Mouse (Mus musculus) liver, embryonic 14.5 days (tissue): ENCODE measurements around the gene Poll. TPM values are rescaled to one million over a fixed set of nuclear protein-coding genes. Genes with fewer than 3 reads are reported as not detected.

Source experiments
- ATAC-seq: fragments of 200-750 bp; cut with Nextera tagmentation; 2 replicates; pipeline ENCODE4 v1.8.0; 2017; ENCODE audit warnings: moderate number of reproducible peaks, mild to moderate bottlenecking, moderate library complexity; ENCODE audit not compliant: insufficient read depth
- DNase-seq, 3 experiments: peaks; one replicate each; pipeline ENCODE4 v3.0.0-alpha.2; 2012 to 2013; ENCODE audit warnings: low read depth in 3 of 3, low spot score in 3 of 3
- H3K27ac ChIP-seq: fragments of 300-500 bp; sonication (generic); 2 replicates; pipeline ENCODE4 v1.5.1; 2014; ENCODE audit warnings: moderate library complexity, mild to moderate bottlenecking, control low read depth, inconsistent platforms
- H3K27me3 ChIP-seq: fragments of 300-500 bp; sonication (generic); 2 replicates; pipeline ENCODE4 v1.6.1; 2014; ENCODE audit warnings: mild to moderate bottlenecking, low read length, moderate library complexity; ENCODE audit not compliant: control insufficient read depth, insufficient read depth
- H3K36me3 ChIP-seq: fragments of 300-500 bp; sonication (generic); replicated peaks from 2 replicates; pipeline ENCODE4 v1.6.1; 2014; ENCODE audit warnings: low read depth; ENCODE audit not compliant: control insufficient read depth, insufficient read depth
- H3K4me1 ChIP-seq, 2 experiments: fragments of 200-500 bp in 1 of 2; fragments of 300-500 bp in 1 of 2; sonication (generic) in 1 of 2; replicated peaks; 2 replicates each; pipeline ENCODE4 v1.6.1; 2012 to 2014; ENCODE audit warnings: antibody characterized with exemption in 1 of 2, inconsistent platforms in 1 of 2, low read length in 1 of 2; ENCODE audit not compliant: control insufficient read depth in 2 of 2, insufficient read depth in 2 of 2
- H3K4me2 ChIP-seq: fragments of 300-500 bp; sonication (generic); 2 replicates; pipeline ENCODE4 v1.6.1; 2014; ENCODE audit warnings: low read depth, mild to moderate bottlenecking, control low read depth, moderate library complexity
- H3K4me3 ChIP-seq, 2 experiments: fragments of 200-500 bp in 1 of 2; fragments of 300-500 bp in 1 of 2; sonication (generic) in 1 of 2; 2 replicates each; pipeline ENCODE4 v1.5.1; 2012 to 2014; ENCODE audit warnings: low read depth in 2 of 2, low read length in 2 of 2, mild to moderate bottlenecking in 2 of 2, control low read depth in 1 of 2, inconsistent platforms in 1 of 2, moderate library complexity in 1 of 2; ENCODE audit not compliant: insufficient read depth in 1 of 2
- H3K9ac ChIP-seq: fragments of 300-500 bp; sonication (generic); replicated peaks from 2 replicates; pipeline ENCODE4 v1.6.1; 2014; ENCODE audit warnings: mild to moderate bottlenecking, control low read depth, moderate library complexity
- H3K9me3 ChIP-seq: fragments of 300-500 bp; sonication (generic); 2 replicates; pipeline ENCODE4 v1.6.1; 2016; ENCODE audit warnings: low read length, mixed read lengths; ENCODE audit not compliant: control insufficient read depth
- CTCF ChIP-seq: IDR thresholded peaks from 2 replicates; pipeline ENCODE4 v1.5.1; 2016; ENCODE audit warnings: antibody characterized with exemption, low read depth, control low read depth
- EP300 ChIP-seq: IDR thresholded peaks from 2 replicates; pipeline ENCODE4 v1.6.1; 2016; ENCODE audit warnings: antibody characterized with exemption, low read depth
- WGBS: fragments of 180-500 bp; shearing (Covaris S2); extraction: QIAGEN DNeasy Blood & Tissue Kit; methylation state at CpG from one replicate; pipeline ENCODE4 v1.1.7; 2014; ENCODE audit not compliant: insufficient replicate concordance; 5-methylcytosine and 5-hydroxymethylcytosine counted together
- polyA plus RNA-seq, 2 experiments: library from polyadenylated mRNA; depleted of rRNA in 1 of 2; stranded (reverse) in 1 of 2; unstranded in 1 of 2; fragments of >200 nt; fragmentation: Nextera tagmentation in 1 of 2; extraction: Ambion mirVana in 1 of 2; gene quantifications; 2 replicates each; pipeline versions ENCODE4 v1.2.1 to v1.2.3; 2012 to 2014

Poll gene
- polyA plus RNA-seq, 2 experiments = 3.7 to 4.1 TPM

DNA sequence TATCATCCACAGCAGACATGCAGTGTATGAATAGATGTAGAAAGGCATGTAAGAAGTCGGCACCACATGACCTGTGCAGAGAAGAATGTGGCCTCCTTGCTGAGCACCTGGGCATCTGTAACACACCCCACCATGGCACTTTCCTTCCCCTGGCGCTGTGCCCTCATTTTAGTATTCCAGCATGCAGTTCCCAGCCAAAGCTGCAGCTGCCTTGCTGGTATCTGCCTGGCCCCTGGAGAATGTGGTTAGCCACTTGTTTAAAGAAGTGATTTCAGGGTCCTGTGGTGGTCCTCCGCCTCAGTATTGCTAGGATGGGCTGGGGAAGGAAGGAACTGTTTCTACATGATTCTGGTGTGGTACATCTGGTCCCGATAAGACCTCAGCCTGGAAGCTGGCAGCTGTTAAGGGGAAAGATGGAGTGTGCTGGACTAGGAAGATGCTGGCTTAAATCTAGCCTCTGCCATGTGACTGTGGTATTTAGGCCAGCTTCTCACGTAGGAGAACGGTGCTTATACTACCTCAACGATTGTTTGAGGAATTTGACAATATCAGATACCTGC is 14.1 kb upstream of the Poll start:
- Histone ChIP-seq H3K36me3 (no peaks in the 10 kb centered on the region), H3K9ac (no peak overlapping the region), H3K27ac (no peak overlapping the region), H3K4me3 (no peak overlapping the region), H3K4me2 (no peak overlapping the region), H3K27me3 (no peaks in the 10 kb centered on the region), H3K4me1 (peaks cover 17 to 29% of the 10 kb centered on the region in 2 experiments), H3K9me3 (no peaks in the 10 kb centered on the region)
- no peak for DNase-seq
- WGBS = 22% methylated on average over 7 of the region's 7 CpGs
- TF ChIP-seq CTCF (no peak), EP300 (no peak)
- no peak for ATAC-seq

DNA sequence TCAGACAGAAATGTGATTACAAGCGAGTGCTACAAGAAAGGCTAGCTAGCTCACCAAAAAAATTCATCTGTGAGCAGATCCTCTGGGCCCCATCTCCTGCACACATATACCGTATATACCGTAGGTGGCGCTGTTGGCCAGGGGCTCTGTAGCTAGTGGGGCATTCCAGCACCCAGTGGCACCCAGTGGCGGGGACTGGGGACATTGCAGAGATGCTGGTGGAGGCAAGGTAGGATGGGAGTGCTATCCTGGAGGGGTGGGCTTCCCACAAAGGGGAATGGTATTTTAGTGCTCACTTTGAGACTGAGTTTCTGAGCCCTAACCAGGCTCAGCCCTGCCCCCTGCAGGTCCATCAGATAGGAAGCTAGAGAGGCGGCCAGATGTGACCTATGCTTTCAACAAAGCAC is 13.5 kb upstream of the Poll start:
- peaks cover 17 to 29% of the 10 kb centered on the region in 2 experiments for H3K4me1 ChIP-seq
- H3K9ac ChIP-seq = no peak overlapping the region
- H3K27me3 ChIP-seq = no peaks in the 10 kb centered on the region
- WGBS = 13% methylated on average over 6 of the region's 6 CpGs
- H3K27ac ChIP-seq = no peak overlapping the region
- no peaks in the 10 kb centered on the region for H3K9me3 ChIP-seq
- TF ChIP-seq CTCF (peak; percentile 98), EP300 (no peak)
- DNase-seq (peak; percentile 43 to 68 (median 60)), ATAC-seq (peak; percentile 71)
- H3K4me3 ChIP-seq = no peak overlapping the region
- H3K36me3 ChIP-seq = no peaks in the 10 kb centered on the region
- H3K4me2 ChIP-seq = no peak overlapping the region

DNA sequence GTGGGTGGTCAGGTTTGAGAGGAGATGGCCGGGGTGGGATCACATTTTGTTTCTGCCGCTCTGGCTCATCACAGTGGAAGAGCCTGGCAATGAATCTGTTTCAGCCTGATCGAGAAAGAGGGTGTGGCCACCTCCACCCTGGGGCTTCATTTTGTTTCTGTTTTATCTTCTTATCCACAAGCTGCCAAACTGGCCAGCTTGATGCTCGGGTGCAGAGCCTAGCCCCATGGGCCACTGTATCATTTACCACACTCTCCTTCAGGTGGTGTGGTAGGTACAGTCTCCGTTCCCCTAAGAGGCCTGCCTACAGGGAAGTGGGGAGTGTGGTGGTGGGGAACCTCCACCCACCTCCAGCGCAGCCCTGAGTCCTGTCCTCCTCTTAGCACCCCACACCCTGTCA is 12.7 kb upstream of the Poll start:
- ATAC-seq = peak; percentile 72
- no peak overlapping the region; the same call in 1 of the 2 replicates for H3K4me2 ChIP-seq
- 24% methylated on average over 6 of the region's 6 CpGs for WGBS

DNA sequence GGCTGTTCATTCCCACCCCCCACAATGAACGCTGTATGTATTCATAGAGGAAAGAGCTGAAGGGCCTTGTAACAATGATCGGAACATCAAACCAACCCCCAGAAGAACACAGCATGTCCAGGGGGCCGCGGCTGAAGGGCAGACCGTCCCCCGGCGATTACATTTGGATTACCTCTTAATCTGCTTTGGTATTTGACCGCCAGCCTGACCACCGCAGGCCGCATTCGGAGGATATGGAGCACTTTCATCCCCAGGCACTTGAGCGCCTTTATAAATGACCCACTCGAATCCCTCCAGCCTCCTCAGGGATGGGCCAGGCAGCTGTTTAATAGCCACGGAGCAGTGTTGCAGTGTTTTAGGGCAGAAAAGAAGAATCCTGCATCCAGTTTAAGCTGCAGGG is 7.0 kb upstream of the Poll start:
- DNase-seq (no peak), ATAC-seq (no peak)
- Histone ChIP-seq H3K27ac (no peak overlapping the region), H3K4me1 (no peaks in the 10 kb centered on the region), H3K36me3 (no peaks in the 10 kb centered on the region), H3K27me3 (no peaks in the 10 kb centered on the region), H3K4me3 (no peak overlapping the region), H3K4me2 (no peak overlapping the region), H3K9ac (no peak overlapping the region), H3K9me3 (no peaks in the 10 kb centered on the region)
- TF ChIP-seq EP300 (no peak), CTCF (no peak)
- WGBS = 79% methylated on average over 14 of the region's 14 CpGs

More for the DNA sequence above, 12.7 kb upstream of the Poll start:
- no peak overlapping the region for H3K4me3 ChIP-seq
- no peaks in the 10 kb centered on the region for H3K27me3 ChIP-seq
- H3K4me1 ChIP-seq = peaks cover 17 to 29% of the 10 kb centered on the region in 2 experiments
- no peaks in the 10 kb centered on the region for H3K9me3 ChIP-seq
- H3K27ac ChIP-seq = no peak overlapping the region
- H3K36me3 ChIP-seq = no peaks in the 10 kb centered on the region
- peak in 1 of 3 experiments; percentile 40 for DNase-seq
- TF ChIP-seq CTCF (no peak), EP300 (no peak)
- H3K9ac ChIP-seq = no peak overlapping the region

DNA sequence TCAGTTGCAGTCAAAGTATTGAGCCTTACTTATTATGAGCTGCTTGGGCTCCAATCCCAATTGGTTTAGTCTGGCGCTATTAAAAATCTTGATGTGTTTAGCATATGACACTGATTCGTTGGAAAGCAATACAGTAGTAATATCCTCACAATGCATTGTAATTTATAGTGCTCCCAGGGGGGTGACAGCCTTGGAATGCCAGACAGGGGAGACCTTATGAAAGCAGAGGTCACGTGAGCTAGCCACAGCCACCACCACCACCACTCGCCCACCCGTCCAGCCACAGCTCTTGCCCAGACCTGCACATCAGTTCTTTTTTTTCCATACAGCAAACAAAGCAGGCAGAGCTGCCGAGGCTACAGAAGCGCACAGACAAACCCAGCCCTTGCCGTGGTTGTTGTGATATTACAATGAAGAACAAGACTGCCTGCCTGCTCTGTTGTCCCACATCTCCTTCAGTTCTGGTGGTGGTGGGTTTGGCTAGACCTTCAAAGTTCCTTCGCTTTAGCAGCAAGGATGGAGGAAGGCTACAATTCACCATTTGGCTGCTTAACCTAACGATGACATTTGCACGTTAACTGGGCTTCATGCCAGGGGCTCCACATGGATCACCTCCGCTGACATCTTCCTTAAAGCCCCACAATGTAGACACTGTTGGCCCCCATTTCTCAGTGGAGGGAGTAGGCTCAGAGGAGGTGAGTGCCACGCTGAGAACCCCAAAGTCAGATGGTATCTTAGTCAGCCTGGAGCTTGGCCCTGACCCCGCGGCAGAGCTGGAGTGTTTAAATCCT is 5.8 kb upstream of the Poll start:
- ATAC-seq = no peak
- 66% methylated on average over 15 of the region's 15 CpGs for WGBS
- TF ChIP-seq EP300 (no peak), CTCF (no peak)
- Histone ChIP-seq H3K36me3 (no peaks in the 10 kb centered on the region), H3K27ac (no peak overlapping the region), H3K4me3 (no peak overlapping the region), H3K27me3 (no peaks in the 10 kb centered on the region), H3K9me3 (no peaks in the 10 kb centered on the region), H3K4me1 (no peaks in the 10 kb centered on the region), H3K9ac (no peak overlapping the region), H3K4me2 (no peak overlapping the region)
- no peak for DNase-seq
